Mouse (Mus musculus) kidney, adult 2 months (tissue): ENCODE data around the gene Spock2. TPM values are rescaled to one million over a fixed set of nuclear protein-coding genes. Genes with fewer than 3 reads are reported as not detected.
A peak's percentile ranks its signal among the peaks of the same experiment; 100 is the strongest.

Source experiments
- DNase-seq: peaks from one replicate; pipeline ENCODE4 v3.0.0; 2021
- H3K27ac ChIP-seq: fragments of 200-500 bp; 2 replicates; pipeline ENCODE4 v1.5.1; 2012; ENCODE audit warnings: low read depth, low read length, control low read depth, inconsistent platforms; ENCODE audit not compliant: insufficient read depth
- H3K27me3 ChIP-seq: fragments of 200-500 bp; replicated peaks from 2 replicates; pipeline ENCODE4 v1.6.1; 2012; ENCODE audit warnings: mild to moderate bottlenecking, moderate library complexity, low read length, inconsistent platforms; ENCODE audit not compliant: control insufficient read depth, insufficient read depth
- H3K36me3 ChIP-seq: fragments of 200-500 bp; 2 replicates; pipeline ENCODE4 v1.6.1; 2012; ENCODE audit warnings: mild to moderate bottlenecking, moderate library complexity, low read length, inconsistent platforms; ENCODE audit not compliant: control insufficient read depth, insufficient read depth
- H3K4me1 ChIP-seq: fragments of 200-500 bp; 2 replicates; pipeline ENCODE4 v1.6.1; 2011; ENCODE audit warnings: low read length; ENCODE audit not compliant: control insufficient read depth, insufficient read depth
- H3K4me3 ChIP-seq: fragments of 200-500 bp; 2 replicates; pipeline ENCODE4 v1.5.1; 2011; ENCODE audit warnings: mild to moderate bottlenecking, low read depth, low read length, control low read depth; ENCODE audit not compliant: insufficient read depth
- CTCF ChIP-seq: fragments of 200-500 bp; conservative IDR thresholded peaks from 2 replicates; pipeline ENCODE4 v1.5.1; 2011; ENCODE audit warnings: low read depth, mild to moderate bottlenecking, control low read depth, low read length, moderate library complexity, mixed read lengths; ENCODE audit not compliant: insufficient read depth, insufficient read length
- POLR2A ChIP-seq: fragments of 200-500 bp; IDR thresholded peaks from one replicate; pipeline ENCODE4 v1.6.1; 2011; ENCODE audit warnings: low read depth, low read length, control low read depth
- WGBS: fragments of 180-500 bp; shearing (Covaris S2); methylation state at CpG from one replicate; pipeline ENCODE4 v1.1.7; 2018; 5-methylcytosine and 5-hydroxymethylcytosine counted together
- polyA plus RNA-seq: library from polyadenylated mRNA; depleted of rRNA; stranded (reverse); fragments of >200 nt; gene quantifications from 2 replicates; pipeline ENCODE4 v1.2.3, GENCODE M21; 2012; rRNA removed

Gene Spock2
- polyA plus RNA-seq = 1.7 and 2.3 TPM in 2 replicates

DNA sequence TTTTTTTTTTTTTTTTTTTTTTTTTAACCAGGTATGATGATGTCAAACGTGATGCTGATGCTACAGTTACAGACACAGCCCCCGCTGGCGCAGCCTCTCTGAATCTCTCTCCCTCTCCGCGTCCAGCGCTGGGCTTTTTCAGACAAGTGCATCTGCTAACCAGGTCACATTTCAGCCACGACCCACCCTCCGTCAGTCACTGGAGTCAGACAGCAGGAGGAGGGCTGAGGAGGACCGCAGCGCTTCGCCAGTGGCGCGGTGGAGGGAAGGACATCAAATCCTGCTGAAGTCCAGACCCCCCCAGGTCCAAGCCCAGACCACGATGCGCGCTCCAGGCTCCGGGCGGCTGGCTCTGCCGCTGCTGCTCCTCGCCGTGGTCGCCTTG, at the start of gene Spock2:
Gene Spock2 (plus strand): TSS at position 74 of the 385 bp plus-strand sequence.
- peak within 1 kb of the TSS; percentile 46 for H3K4me3 ChIP-seq
- no peaks in the 10 kb centered on the region; the same call in 1 of the 2 replicates for H3K27me3 ChIP-seq
- DNase-seq = no peak
- WGBS = 3% methylated on average over 22 of the region's 22 CpGs
- TF ChIP-seq POLR2A = no peak
- no peak for TF ChIP-seq CTCF
- H3K4me1 ChIP-seq = no peaks in the 10 kb centered on the region
- H3K36me3 ChIP-seq = no peaks in the 10 kb centered on the region
- H3K27ac ChIP-seq = no peak within 1 kb of the TSS

DNA sequence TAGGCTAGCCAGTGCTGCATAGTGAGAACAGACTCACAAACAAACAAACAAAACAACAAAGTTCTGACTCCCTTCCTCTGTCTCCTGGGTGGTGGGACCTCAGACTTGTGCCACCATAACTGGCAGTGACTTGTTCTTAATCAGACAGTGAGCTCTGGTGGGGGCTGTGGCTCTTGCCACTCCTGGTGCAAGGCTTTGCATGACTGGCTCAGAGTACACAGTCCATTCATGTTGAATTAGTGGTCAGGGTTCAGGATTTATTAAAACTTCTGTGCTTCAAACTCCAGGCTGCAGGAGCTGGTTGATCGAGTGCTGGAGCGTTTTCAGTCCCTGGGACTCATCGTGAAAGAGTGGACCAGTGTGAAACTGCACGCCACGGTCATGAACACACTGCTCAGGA, 43.8 kb upstream of the Spock2 start:
- 47% methylated on average over 5 of the region's 5 CpGs for WGBS
- no peaks in the 10 kb centered on the region for H3K27me3 ChIP-seq
- H3K4me3 ChIP-seq = peak overlapping the region; percentile 7; the same call in 1 of the 2 replicates
- peak overlapping the region; percentile 93 for H3K27ac ChIP-seq
- peak; percentile 83 for DNase-seq
- TF ChIP-seq POLR2A (no peak), CTCF (no peak)
- peaks cover 17% of the 10 kb centered on the region; the same call in 1 of the 2 replicates for H3K4me1 ChIP-seq
- H3K36me3 ChIP-seq = no peaks in the 10 kb centered on the region

- no peaks in the 10 kb centered on the region for H3K36me3 ChIP-seq
- H3K4me1 ChIP-seq = peaks cover 17% of the 10 kb centered on the region; the same call in 1 of the 2 replicates
- 38% methylated on average over 5 of the region's 5 CpGs for WGBS
- TF ChIP-seq CTCF = no peak
- no peak for TF ChIP-seq POLR2A
- no peaks in the 10 kb centered on the region for H3K27me3 ChIP-seq
- peak overlapping the region; percentile 31; the same call in 1 of the 2 replicates for H3K4me3 ChIP-seq
- peak; percentile 75 for DNase-seq
- peak overlapping the region; percentile 93 for H3K27ac ChIP-seq
Measured at GRCm38 (mm10) chr10:60062931-60063330, 43.1 kb upstream of the Spock2 start.

- TF ChIP-seq CTCF (peak; percentile 76), POLR2A (no peak)
- DNase-seq = peak; percentile 48
- WGBS = 78% methylated on average over 3 of the region's 3 CpGs
- Histone ChIP-seq H3K4me1 (peaks cover 17% of the 10 kb centered on the region; the same call in 1 of the 2 replicates), H3K27ac (no peak overlapping the region), H3K4me3 (no peak overlapping the region), H3K36me3 (no peaks in the 10 kb centered on the region), H3K27me3 (no peaks in the 10 kb centered on the region)
Measured at GRCm38 (mm10) chr10:60066524-60066923, 39.5 kb upstream of the Spock2 start.

DNA sequence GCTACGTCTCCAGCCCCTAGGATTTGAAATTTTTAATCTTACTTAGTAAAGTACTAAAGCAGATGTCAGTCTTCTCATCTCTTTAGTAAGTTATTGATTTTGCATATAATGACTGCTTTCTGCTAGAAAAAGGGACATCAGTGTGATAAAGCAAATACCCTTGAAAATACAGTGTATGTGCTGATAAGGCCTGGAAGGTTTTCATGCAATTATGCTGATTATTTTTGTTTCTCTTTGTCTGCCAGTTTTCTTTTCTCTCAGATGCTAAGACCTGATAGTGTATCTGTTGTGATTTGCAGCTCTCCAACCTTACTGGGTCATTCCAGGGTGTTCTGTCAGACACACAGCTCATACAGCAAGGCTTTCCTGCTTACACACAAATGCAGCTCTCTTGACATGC, 30.9 kb upstream of the Spock2 start:
- H3K27me3 ChIP-seq = no peaks in the 10 kb centered on the region
- no peak overlapping the region for H3K4me3 ChIP-seq
- H3K4me1 ChIP-seq = peaks cover 3% of the 10 kb centered on the region
- no peak overlapping the region for H3K27ac ChIP-seq
- 75% methylated on average over 1 of the region's 1 CpGs for WGBS
- DNase-seq = no peak
- no peaks in the 10 kb centered on the region for H3K36me3 ChIP-seq
- TF ChIP-seq CTCF (no peak), POLR2A (no peak)

DNA sequence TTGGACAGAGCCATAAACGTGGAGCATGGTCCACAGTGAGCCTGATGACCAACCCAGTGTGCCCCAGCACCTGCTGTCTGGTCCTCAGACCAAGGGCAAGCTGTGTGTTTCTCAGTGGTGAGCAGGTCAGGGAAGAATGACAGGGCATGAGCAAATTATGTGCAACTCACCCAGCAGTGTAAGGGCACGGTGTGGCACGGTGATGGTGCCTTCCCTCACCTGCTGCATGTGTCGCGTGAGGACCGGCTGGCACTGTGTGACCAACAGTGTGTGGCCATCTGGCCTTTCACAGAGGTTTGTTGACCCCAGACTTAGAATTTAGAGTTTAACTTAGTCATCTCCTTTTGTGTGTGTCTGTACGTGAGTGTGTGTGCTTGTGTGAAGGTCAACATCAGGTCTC, 28.8 kb upstream of the Spock2 start:
- Histone ChIP-seq H3K27ac (no peak overlapping the region), H3K27me3 (no peaks in the 10 kb centered on the region), H3K36me3 (no peaks in the 10 kb centered on the region), H3K4me3 (no peak overlapping the region), H3K4me1 (peaks cover 19% of the 10 kb centered on the region)
- WGBS = 85% methylated on average over 7 of the region's 7 CpGs
- no peak for DNase-seq
- no peak for TF ChIP-seq POLR2A
- TF ChIP-seq CTCF = no peak

DNA sequence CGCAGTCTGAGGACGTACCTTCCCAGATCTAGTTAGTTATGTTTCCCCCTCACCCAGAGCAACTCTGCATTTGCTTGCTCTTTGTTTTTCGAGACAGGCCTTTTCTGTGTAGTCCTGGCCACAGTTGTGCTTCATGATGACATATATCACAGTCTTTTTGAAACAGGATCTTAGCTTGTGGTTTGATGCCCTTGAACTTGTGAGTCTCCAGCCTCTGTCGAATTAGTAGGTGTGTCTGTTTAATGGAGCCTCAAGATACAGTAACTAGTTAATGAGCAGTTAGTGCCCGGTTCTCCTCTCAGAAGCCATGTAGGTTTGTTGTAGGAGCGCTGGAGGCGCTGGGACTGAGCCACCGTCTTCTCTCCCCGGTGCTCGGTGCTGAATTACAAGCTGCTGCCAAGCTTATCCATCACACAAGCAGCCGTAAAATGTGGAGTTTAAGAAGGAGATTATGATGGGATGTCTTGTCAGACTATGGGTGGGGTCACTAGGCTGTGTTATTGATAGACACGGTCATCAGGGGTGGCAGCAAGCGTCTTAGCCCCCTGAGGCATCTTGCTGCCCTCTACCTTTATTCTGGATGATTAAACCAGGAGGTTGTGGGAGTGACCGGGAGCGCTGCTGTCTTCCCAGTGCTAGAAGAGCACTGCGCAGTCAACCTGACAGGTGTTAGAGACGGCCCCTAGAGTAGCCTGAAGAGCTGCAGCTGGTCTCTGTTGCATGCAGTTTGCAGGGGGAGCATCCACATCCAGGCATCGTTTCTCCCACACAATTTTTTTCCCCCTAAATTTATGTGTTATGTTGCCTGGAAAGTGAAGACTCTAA, 28.1 kb upstream of the Spock2 start:
- Histone ChIP-seq H3K27me3 (no peaks in the 10 kb centered on the region), H3K27ac (no peak overlapping the region), H3K4me1 (peaks cover 19% of the 10 kb centered on the region), H3K4me3 (no peak overlapping the region), H3K36me3 (no peaks in the 10 kb centered on the region)
- DNase-seq = no peak
- WGBS = 58% methylated on average over 18 of the region's 18 CpGs
- no peak for TF ChIP-seq CTCF
- no peak for TF ChIP-seq POLR2A
